Mouse (Mus musculus) lung, postnatal 36 days (tissue): Measurements from ENCODE around the gene Ccdc33.

Source experiments
- DNase-seq: peaks from one replicate; pipeline ENCODE4 v3.0.0; 2022; ENCODE audit warnings: mixed read lengths

Ccdc33 gene

GRCm38 (mm10) chr9:58087277-58087998 lies 31.2 kb downstream of the Ccdc33 start:
- DNase-seq, result no peak

- no peak for DNase-seq
Measured at GRCm38 (mm10) chr9:58086861-58087260, 31.8 kb downstream of the Ccdc33 start.

- no peak for DNase-seq
Measured at GRCm38 (mm10) chr9:58086203-58086602, 32.4 kb downstream of the Ccdc33 start.

DNA sequence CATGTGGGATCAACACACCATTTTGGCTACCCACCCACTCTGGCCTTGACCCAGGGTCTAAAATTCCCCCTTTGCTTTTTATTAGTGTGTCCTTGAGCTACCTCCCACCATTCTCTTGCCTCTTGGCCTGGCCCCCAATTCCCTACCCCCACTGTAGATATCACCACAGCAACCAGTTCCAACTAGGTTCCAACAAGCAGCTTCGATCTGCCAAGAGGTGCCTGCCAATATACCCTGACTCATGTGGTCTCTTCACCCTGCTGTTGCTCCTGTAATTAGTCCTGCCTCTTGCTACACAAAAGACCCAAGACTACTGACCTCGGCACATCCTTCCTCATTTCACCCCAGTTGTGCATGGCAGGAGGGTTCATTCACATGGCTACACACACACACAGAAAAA lies 33.5 kb downstream of the Ccdc33 start:
- no peak for DNase-seq

GRCm38 (mm10) chr9:58084586-58084985 lies 34.0 kb downstream of the Ccdc33 start:
- DNase-seq, result no peak

GRCm38 (mm10) chr9:58074561-58074960 lies 44.1 kb downstream of the Ccdc33 start:
- no peak for DNase-seq

DNA sequence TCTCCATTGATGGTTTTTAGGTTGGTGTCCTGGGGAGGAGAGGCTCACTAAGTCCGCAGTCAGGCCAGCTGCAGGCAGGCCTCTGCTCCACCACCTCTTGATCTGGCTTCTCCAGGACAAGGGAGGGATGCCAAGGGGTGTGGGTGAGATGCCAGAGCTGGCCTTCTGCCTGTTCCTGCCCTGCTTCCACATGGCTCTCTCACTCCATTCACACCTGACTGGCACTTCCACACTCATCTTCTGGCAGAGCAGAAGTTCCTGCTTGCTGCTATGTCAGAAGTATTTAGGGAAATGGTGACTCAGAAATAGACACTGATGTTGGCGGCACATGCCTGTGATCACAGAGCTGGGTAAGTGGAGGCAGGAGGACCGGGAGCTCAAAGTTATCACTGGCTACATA lies 51.1 kb downstream of the Ccdc33 start:
- no peak for DNase-seq

DNA sequence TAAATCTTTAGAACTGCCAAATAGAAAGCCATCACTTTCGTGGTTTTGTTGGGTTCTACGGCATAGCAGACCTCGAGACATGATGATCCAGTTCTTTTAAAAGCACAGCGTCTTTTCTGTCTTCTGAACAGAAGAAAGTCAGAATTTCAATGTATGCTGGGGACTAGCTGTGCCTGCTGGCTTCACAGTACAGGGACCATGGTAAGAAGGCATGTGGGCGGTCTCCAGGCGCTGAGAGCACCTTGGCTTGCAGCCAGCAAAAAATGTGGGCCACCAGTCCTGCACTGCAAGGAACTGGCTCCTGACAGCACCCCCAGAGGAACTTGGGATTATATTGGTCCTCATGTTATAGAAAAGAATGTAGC lies 51.9 kb downstream of the Ccdc33 start:
- DNase-seq, result no peak

GRCm38 (mm10) chr9:58065977-58066730 lies 52.5 kb downstream of the Ccdc33 start:
- peak; percentile 21 for DNase-seq

GRCm38 (mm10) chr9:58065532-58065931 lies 53.1 kb downstream of the Ccdc33 start:
- DNase-seq, result no peak

GRCm38 (mm10) chr9:58063531-58063930 lies 55.1 kb downstream of the Ccdc33 start, which contains the start of gene Stra6:
TSS of gene Stra6 (plus strand) at chr9:58063788.
- DNase-seq, result no peak

- peak; percentile 33 for DNase-seq
Measured at GRCm38 (mm10) chr9:58060677-58061667, 57.7 kb downstream of the Ccdc33 start.

DNA sequence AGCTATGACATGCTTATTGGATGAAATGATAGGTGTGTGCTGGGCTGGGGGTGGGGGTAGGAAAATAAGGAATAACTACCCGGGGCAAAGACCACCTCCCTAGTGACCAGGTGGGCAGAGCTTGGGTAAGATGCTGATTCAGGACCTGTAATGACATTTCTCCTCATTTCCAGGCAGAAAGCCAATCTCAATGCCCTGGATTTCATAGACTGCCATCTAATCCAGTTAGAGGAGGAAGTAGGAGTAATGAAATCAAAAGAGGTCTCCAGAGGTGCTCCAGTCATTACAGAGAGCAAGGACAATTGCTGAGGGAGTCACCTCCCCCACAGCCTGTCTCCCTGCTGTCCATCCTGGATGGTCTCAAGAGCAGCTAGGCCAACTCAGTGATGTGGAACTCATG lies 58.7 kb downstream of the Ccdc33 start:
- DNase-seq, result no peak

GRCm38 (mm10) chr9:58055666-58056065 lies 63.0 kb downstream of the Ccdc33 start:
- DNase-seq, result no peak

- DNase-seq, result no peak
Measured at GRCm38 (mm10) chr9:58054032-58054431, 64.6 kb downstream of the Ccdc33 start.

- no peak for DNase-seq
Measured at GRCm38 (mm10) chr9:58053544-58053943, 65.1 kb downstream of the Ccdc33 start.

DNA sequence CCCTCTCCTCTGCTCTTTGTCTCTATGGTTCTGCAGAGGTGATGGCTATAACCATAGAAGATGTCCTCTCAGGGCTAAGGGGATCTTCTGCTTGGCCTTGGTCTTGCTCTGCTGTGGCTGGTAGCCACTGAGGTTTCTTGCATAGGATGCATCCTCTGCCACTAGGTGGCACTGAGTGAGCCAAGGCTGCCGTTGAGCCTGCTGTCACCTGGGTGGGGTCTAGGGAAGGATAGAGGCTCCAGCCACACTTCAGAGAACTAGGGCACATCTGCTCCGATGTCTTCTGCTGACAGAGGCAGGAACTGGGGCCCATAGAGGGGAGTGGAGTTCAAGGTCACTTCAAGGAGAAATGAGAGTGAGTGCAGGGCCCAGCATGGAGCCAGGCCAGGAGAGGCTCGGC lies 65.5 kb downstream of the Ccdc33 start:
- DNase-seq, result peak; percentile 62

- no peak for DNase-seq
Measured at GRCm38 (mm10) chr9:58051937-58052336, 66.7 kb downstream of the Ccdc33 start.

DNA sequence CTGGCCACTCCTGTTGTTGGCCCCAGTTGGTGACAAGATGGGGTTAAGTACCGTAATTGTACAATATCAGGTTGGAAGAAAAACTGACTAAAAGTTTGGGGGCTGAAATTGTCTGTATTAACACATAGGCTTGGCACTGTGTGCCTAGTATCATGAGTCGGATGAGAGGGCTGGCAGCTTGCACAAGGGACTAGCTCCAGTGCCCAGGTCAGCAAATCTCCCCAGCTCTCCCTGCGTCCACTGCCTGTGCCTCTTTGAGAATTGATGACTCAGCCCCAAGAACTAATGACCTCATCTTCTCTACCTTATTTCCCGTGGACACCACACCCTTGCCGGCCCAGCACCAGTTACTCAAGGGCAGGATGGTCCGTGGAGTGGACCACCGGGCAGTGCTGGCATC lies 68.8 kb downstream of the Ccdc33 start:
- DNase-seq, result no peak

DNA sequence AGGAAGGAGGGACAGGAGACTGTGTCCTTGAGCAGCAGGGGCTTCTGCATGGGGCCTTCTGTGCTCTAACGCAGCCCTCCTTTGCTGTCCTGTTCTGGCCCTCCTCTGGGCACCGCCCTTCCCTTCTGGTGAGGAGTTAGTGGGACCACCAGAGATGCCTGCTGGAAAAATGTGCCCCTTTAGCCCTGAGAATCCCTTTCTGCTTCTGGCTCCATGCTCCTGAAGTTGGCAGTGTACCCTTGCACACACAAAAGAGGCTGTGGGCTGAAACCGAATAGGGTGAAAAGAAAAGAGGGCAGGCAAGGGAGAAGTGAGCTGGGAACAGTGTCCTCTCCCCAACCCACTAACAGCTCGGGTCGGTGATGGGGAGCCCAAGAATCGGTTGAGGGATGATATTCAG lies 69.4 kb downstream of the Ccdc33 start:
- no peak for DNase-seq

DNA sequence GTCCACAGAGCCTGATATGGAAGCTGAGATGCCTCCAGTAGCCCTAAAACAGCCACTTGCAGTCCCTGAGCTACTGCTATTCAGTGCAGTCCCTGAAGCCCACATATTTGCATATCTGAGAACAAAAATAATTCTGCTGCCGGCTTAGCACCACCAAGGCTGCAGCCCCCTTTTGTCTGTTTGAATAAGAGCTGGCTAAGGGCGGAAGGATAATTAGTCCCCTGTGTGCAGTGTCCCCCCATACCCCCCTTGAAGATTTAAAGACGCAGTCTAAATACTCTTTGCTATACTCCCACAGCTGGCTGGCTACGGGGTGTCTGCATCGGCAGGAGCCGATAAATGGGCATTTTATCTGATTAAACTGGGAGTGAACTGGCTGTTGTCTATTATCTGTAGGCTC lies 70.0 kb downstream of the Ccdc33 start:
- DNase-seq, result no peak

- no peak for DNase-seq
Measured at GRCm38 (mm10) chr9:58047061-58047460, 71.6 kb downstream of the Ccdc33 start.

DNA sequence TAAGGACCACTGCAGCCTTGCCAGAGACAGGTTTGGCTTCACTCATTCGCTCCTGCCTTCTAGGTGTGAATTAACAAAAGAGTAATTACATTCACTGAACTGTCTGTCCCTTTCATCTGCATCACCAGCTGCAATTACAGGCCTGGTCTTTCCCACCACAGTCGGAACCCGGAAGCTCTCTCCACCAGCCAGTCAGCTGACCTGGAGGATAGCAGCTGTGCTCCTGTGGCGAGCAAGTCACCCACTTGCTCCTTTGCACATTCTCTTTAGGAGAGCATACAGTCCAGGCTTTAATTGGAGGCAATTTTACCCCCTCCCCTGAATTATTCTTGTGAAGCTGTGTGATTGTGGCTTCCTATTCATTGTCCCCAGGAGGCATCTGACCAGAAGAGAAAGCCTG lies 73.0 kb downstream of the Ccdc33 start:
- no peak for DNase-seq
